Mouse (Mus musculus): ENCODE results near the gene Dst.

GRCm38 (mm10) chr1:34289472-34289748 is 381.4 kb downstream of the Dst start:
- TF ChIP-seq NELFE (IDR thresholded peaks at IDR 0.05; ENCODE audit: low read depth, low read length), result no peak
- TF ChIP-seq UBTF (IDR thresholded peaks at IDR 0.05; ENCODE audit: borderline replicate concordance, insufficient read depth, low read depth, low read length), result no peak
- no peak for TF ChIP-seq CTCF (IDR thresholded peaks at IDR 0.05 in 2 of 3, conservative IDR thresholded peaks at IDR 0.05 in 1 of 3; ENCODE audit: control insufficient read depth in 1 of 3, insufficient read depth in 1 of 3, low read depth in 2 of 3, low read length in 3 of 3, poor library complexity in 1 of 3, severe bottlenecking in 1 of 3)
- no peak for TF ChIP-seq EP300 (IDR thresholded peaks at IDR 0.05; ENCODE audit: low read depth in 1 of 2, low read length in 2 of 2)
- TF ChIP-seq POLR2AphosphoS2 (IDR thresholded peaks at IDR 0.05; ENCODE audit: low read length), result no peak
- no peak for TF ChIP-seq MEF2A (IDR thresholded peaks at IDR 0.05; ENCODE audit: extremely low read depth, insufficient replicate concordance, low read depth, low read length, poor library complexity, severe bottlenecking)
- TF ChIP-seq POLR2A (IDR thresholded peaks at IDR 0.05; ENCODE audit: control insufficient read depth in 1 of 2, insufficient read depth in 1 of 2, low read depth in 1 of 2, low read length in 2 of 2, poor library complexity in 1 of 2), result no peak

Measured in MEL (cell line).